14 mouse cellular contexts compared by ENCODE assay signal in the genomic region with DNA sequence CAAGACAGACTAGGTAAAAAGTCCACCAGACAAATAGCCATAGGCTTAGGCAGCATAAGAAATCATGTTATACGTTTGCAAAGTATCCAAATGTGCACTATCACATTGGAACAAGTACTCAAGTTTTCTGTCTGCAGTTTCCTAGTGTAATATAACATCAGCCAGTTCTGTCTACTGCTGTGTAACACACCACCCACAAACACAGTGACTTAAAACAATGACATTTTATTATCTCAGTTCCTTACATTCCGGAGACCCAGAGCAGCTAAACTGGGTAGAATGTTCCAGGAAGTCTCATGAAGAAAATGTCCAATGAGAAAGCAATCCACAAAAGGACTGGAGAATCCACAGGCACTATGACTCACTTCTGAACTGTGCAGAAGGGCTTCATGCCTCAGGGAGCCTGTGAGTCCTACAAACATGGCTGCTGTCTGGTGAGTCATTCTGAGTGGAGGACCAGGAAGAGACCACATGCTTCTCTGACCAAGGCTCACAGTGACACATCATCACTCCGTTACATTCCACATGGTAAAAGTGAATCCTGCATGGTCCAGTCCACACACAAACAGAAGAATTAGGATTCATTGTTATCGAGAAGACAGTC. TPM values are rescaled to one million over a fixed set of nuclear protein-coding genes. Genes with fewer than 3 reads are reported as not detected.
DNase-seq lines count a peak whose midpoint lies in the region; ATAC-seq and TF ChIP-seq lines count a peak whose summit lies in the region.
"Had no signal": no experiment of that assay in that cellular context is flagged by ENCODE, and none has a peak within 500 bp of the region (broad histone marks: within the 10 kb centered on the region; RNA-seq: fewer than 3 reads in every experiment).

No protein-coding gene starts in this region.

- no peaks in the 10 kb centered on the region for H3K27me3 ChIP-seq in heart, postnatal 0 days (ENCODE audit: control insufficient read depth, insufficient read depth, low read length)
- no peaks in the 10 kb centered on the region for H3K27me3 ChIP-seq in CH12.LX (replicated peaks)
- no peaks in the 10 kb centered on the region for H3K27me3 ChIP-seq in intestine, embryonic 16.5 days (replicated peaks; ENCODE audit: control insufficient read depth, insufficient read depth, low read length)
- 0 out of 2 replicates have a peak, but pooled peaks cover 3% of the 10 kb centered on the region for H3K27me3 ChIP-seq in forebrain, embryonic 13.5 days
- H3K27me3 ChIP-seq: embryonic facial prominence, embryonic 15.5 days; hindbrain, embryonic 15.5 days; liver, embryonic 15.5 days had no signal

- TF ChIP-seq EP300 in heart, postnatal 0 days (IDR thresholded peaks at IDR 0.05; ENCODE audit: low read depth) = no peak
- 0 out of 2 replicates have a peak, but pooled peaks have one; percentile 9 for TF ChIP-seq EP300 in CH12.LX (IDR thresholded peaks at IDR 0.05; ENCODE audit: low read length)

- DNase-seq in adrenal gland, adult (ENCODE audit: inconsistent age in 2 of 2, low spot score in 1 of 2) = peak; percentile 31 to 54
- no peak for DNase-seq in adrenal gland, postnatal 10 days
- DNase-seq in heart, postnatal 0 days (ENCODE audit: low spot score) = peak; percentile 62
- no peak for DNase-seq in heart, adult 8-10 months (ENCODE audit: low spot score)
- peak; percentile 49 for DNase-seq in CH12.LX (ENCODE audit: extremely low read depth)
- DNase-seq in layer of hippocampus, adult 2 months (ENCODE audit: low spot score in 2 of 2) = no peak
- DNase-seq: kidney, postnatal 36 days had no signal

- H3K79me2 ChIP-seq in CH12.LX (replicated peaks; ENCODE audit: control insufficient read depth, extremely low read depth, insufficient read depth, poor library complexity, severe bottlenecking) = no peaks in the 10 kb centered on the region

- H3K4me1 ChIP-seq in heart, postnatal 0 days (ENCODE audit: control insufficient read depth, insufficient read depth) = peaks cover 10% of the 10 kb centered on the region
- peaks cover 0 to 7% of the 10 kb centered on the region in 2 experiments; a peak in 2 of 4 replicates for H3K4me1 ChIP-seq in CH12.LX (ENCODE audit: control insufficient read depth in 1 of 2, insufficient read depth in 2 of 2)
- no peaks in the 10 kb centered on the region for H3K4me1 ChIP-seq in intestine, embryonic 16.5 days (ENCODE audit: control insufficient read depth, insufficient read depth, low read length)
- no peaks in the 10 kb centered on the region for H3K4me1 ChIP-seq in forebrain, embryonic 13.5 days
- H3K4me1 ChIP-seq: embryonic facial prominence, embryonic 15.5 days; hindbrain, embryonic 15.5 days; liver, embryonic 15.5 days had no signal

- H3K27ac ChIP-seq in heart, postnatal 0 days (ENCODE audit: low read depth) = peak overlapping the region; percentile 32; the same call in 1 of the 2 replicates
- H3K27ac ChIP-seq in CH12.LX (ENCODE audit: insufficient read depth, low read depth) = no peak overlapping the region
- no peak overlapping the region for H3K27ac ChIP-seq in intestine, embryonic 16.5 days (ENCODE audit: low read length)
- H3K27ac ChIP-seq in layer of hippocampus, adult 2 months = no peak overlapping the region
- no peak overlapping the region for H3K27ac ChIP-seq in forebrain, embryonic 13.5 days
- H3K27ac ChIP-seq: embryonic facial prominence, embryonic 15.5 days; hindbrain, embryonic 15.5 days; left cerebral cortex, adult 2 months; liver, embryonic 15.5 days had no signal

- ATAC-seq in heart, postnatal 0 days (ENCODE audit: insufficient read depth, low read depth) = peak; percentile 85
- ATAC-seq in intestine, embryonic 16.5 days = peak; percentile 67
- ATAC-seq in forebrain, embryonic 13.5 days = no peak

- H3K4me2 ChIP-seq in heart, postnatal 0 days (ENCODE audit: low read depth, low read length) = no peak overlapping the region
- no peak overlapping the region for H3K4me2 ChIP-seq in CH12.LX (ENCODE audit: insufficient read depth, low read depth, poor library complexity, severe bottlenecking)
- H3K4me2 ChIP-seq in intestine, embryonic 16.5 days (ENCODE audit: low read depth, low read length) = no peak overlapping the region
- no peak overlapping the region for H3K4me2 ChIP-seq in forebrain, embryonic 13.5 days
- H3K4me2 ChIP-seq: embryonic facial prominence, embryonic 15.5 days; hindbrain, embryonic 15.5 days; liver, embryonic 15.5 days; midbrain, embryonic 11.5 days had no signal

- TF ChIP-seq CTCF in heart, postnatal 0 days (IDR thresholded peaks at IDR 0.05; ENCODE audit: low read depth) = no peak
- TF ChIP-seq CTCF in CH12.LX (conservative IDR thresholded peaks at IDR 0.05 in 1 of 2, IDR thresholded peaks at IDR 0.05 in 1 of 2; ENCODE audit: low read depth in 2 of 2, low read length in 2 of 2) = no peak
- no peak for TF ChIP-seq CTCF in layer of hippocampus, adult 2 months (conservative IDR thresholded peaks at IDR 0.05)

- H3K9me3 ChIP-seq in heart, postnatal 0 days (replicated peaks; ENCODE audit: control insufficient read depth, low read length) = no peaks in the 10 kb centered on the region
- no peaks in the 10 kb centered on the region for H3K9me3 ChIP-seq in CH12.LX (replicated peaks; ENCODE audit: low read length)
- H3K9me3 ChIP-seq in intestine, embryonic 16.5 days (ENCODE audit: control insufficient read depth, low read length) = no peaks in the 10 kb centered on the region
- no peaks in the 10 kb centered on the region for H3K9me3 ChIP-seq in forebrain, embryonic 13.5 days (replicated peaks)
- H3K9me3 ChIP-seq: embryonic facial prominence, embryonic 15.5 days; hindbrain, embryonic 15.5 days; liver, embryonic 15.5 days had no signal

- dilution Hi-C loops in CH12.LX (cut with MboI; ENCODE audit: extremely low pct_ligation_motif_present, extremely low pct_unique_long_range_greater_than_20kb, low sequenced_read_pairs) = no loop called here

- 54% methylated on average over 4 of the region's 4 CpGs for WGBS in heart, postnatal 0 days
- 72% methylated on average over 4 of the region's 4 CpGs for WGBS in intestine, embryonic 16.5 days
- WGBS in forebrain, embryonic 13.5 days = 83% methylated on average over 4 of the region's 4 CpGs

- H3K4me3 ChIP-seq in heart, postnatal 0 days (ENCODE audit: low read depth, low read length) = no peak overlapping the region
- no peak overlapping the region for H3K4me3 ChIP-seq in CH12.LX (replicated peaks in 1 of 3; ENCODE audit: low read depth in 2 of 3, low read length in 2 of 3, poor library complexity in 1 of 3)
- H3K4me3 ChIP-seq in intestine, embryonic 16.5 days (ENCODE audit: low read length) = no peak overlapping the region
- no peak overlapping the region for H3K4me3 ChIP-seq in layer of hippocampus, adult 2 months
- no peak overlapping the region for H3K4me3 ChIP-seq in forebrain, embryonic 13.5 days
- H3K4me3 ChIP-seq: embryonic facial prominence, embryonic 15.5 days; hindbrain, embryonic 15.5 days; left cerebral cortex, adult 2 months; liver, embryonic 15.5 days had no signal

- TF ChIP-seq POLR2A in CH12.LX (IDR thresholded peaks at IDR 0.05; ENCODE audit: low read depth, low read length) = no peak

- no peaks in the 10 kb centered on the region for H3K36me3 ChIP-seq in heart, postnatal 0 days (replicated peaks; ENCODE audit: control insufficient read depth, insufficient read depth, low read length)
- no peaks in the 10 kb centered on the region for H3K36me3 ChIP-seq in CH12.LX (replicated peaks in 1 of 2; ENCODE audit: control insufficient read depth in 1 of 2, insufficient read depth in 1 of 2, low read length in 1 of 2)
- no peaks in the 10 kb centered on the region for H3K36me3 ChIP-seq in intestine, embryonic 16.5 days (ENCODE audit: control insufficient read depth, insufficient read depth, low read length)
- H3K36me3 ChIP-seq in forebrain, embryonic 13.5 days (ENCODE audit: poor library complexity, severe bottlenecking) = no peaks in the 10 kb centered on the region
- H3K36me3 ChIP-seq: embryonic facial prominence, embryonic 15.5 days; hindbrain, embryonic 15.5 days; liver, embryonic 15.5 days had no signal

- TF ChIP-seq RAD21 in CH12.LX (IDR thresholded peaks at IDR 0.05; ENCODE audit: low read depth, low read length) = no peak

- in situ Hi-C loops in CH12.LX (cut with MboI; ENCODE audit: low pct_ligation_motif_present, low pct_unique_long_range_greater_than_20kb, low sequenced_read_pairs) = no loop called here

- H3K9ac ChIP-seq in heart, postnatal 0 days (replicated peaks; ENCODE audit: low read depth, low read length) = no peak overlapping the region
- H3K9ac ChIP-seq in CH12.LX (ENCODE audit: insufficient read depth, low read depth) = no peak overlapping the region
- H3K9ac ChIP-seq in intestine, embryonic 16.5 days (ENCODE audit: low read depth, low read length) = no peak overlapping the region
- H3K9ac ChIP-seq in forebrain, embryonic 13.5 days = no peak overlapping the region
- H3K9ac ChIP-seq: embryonic facial prominence, embryonic 15.5 days; hindbrain, embryonic 15.5 days; liver, embryonic 15.5 days had no signal

TF ChIP-seq in CH12.LX, 34 proteins besides CTCF, POLR2A, EP300 and RAD21:
- TF ChIP-seq BHLHE40 (IDR thresholded peaks at IDR 0.05; ENCODE audit: low read depth, low read length) (no peak), MYC (IDR thresholded peaks at IDR 0.05; ENCODE audit: low read depth, low read length) (0 out of 2 replicates have a peak, but pooled peaks have one; percentile 24), IRF4 (IDR thresholded peaks at IDR 0.05; ENCODE audit: low read depth, low read length) (no peak), MEF2A (IDR thresholded peaks at IDR 0.05; ENCODE audit: borderline replicate concordance, low read depth, low read length) (no peak), PAX5 (IDR thresholded peaks at IDR 0.05; ENCODE audit: low read length) (no peak), ETS1 (conservative IDR thresholded peaks at IDR 0.05; ENCODE audit: low read depth, low read length) (no peak), ZKSCAN1 (IDR thresholded peaks at IDR 0.05; ENCODE audit: borderline replicate concordance, low read depth, low read length) (no peak), TCF12 (IDR thresholded peaks at IDR 0.05; ENCODE audit: low read depth, low read length) (no peak)

RNA-seq across cellular contexts. Expression of a gene that starts 24.0 kb away (rescaled TPM):
- total RNA-seq in adrenal gland, postnatal 10 days (2021) = 10 to 100 TPM; 37.9 to 59.0 TPM
- 65.3 and 92.1 TPM in 2 replicates for total RNA-seq in heart, postnatal 0 days (2014; rRNA removed; ENCODE audit: low replicate concordance)
- 54.6 and 59.6 TPM in 2 replicates for polyA plus RNA-seq in heart, postnatal 0 days (2015; fragmentation: Nextera tagmentation; extraction: Ambion mirVana)
- 10 to 100 TPM; 36.0 to 49.3 (median 42.0) TPM for total RNA-seq in heart, adult 8-10 months (2022)
- total RNA-seq in CH12.LX (2012; rRNA removed) (6.3 and 6.6 TPM in 2 replicates), CH12.LX (2014; rRNA removed) (21.0 and 23.7 TPM in 2 replicates)
- 15.8 and 17.5 TPM in 2 replicates for polyA plus RNA-seq in CH12.LX (2012; ENCODE audit: insufficient read length, low read depth)
- 66.9 and 71.5 TPM in 2 replicates for polyA plus RNA-seq in intestine, embryonic 16.5 days (2015; fragmentation: Nextera tagmentation; extraction: Ambion mirVana)
- total RNA-seq in layer of hippocampus, adult 2 months (2021) = 10 to 100 TPM; 25.0 to 27.3 TPM
- 61.4 and 63.5 TPM in 2 replicates for polyA plus RNA-seq in forebrain, embryonic 13.5 days (2015; fragmentation: Nextera tagmentation; extraction: Ambion mirVana)

Comparison
In these comparisons a context has a peak if more than half of its experiments do, and no peak if none do; other contexts are left out.
1. DNase-seq: peak in adrenal gland, adult (2 of 2), heart, postnatal 0 days (single experiment) and CH12.LX (single experiment); none in adrenal gland, postnatal 10 days (single experiment), heart, adult 8-10 months (single experiment) and layer of hippocampus, adult 2 months (0 of 2).